Mouse (Mus musculus): ENCODE results near the gene Gm10770.
"Not testable (repeated sequence)": the region's sequence is repeated elsewhere in the genome, so short reads cannot be mapped to it uniquely, and the experiment has no call there.

GRCm38 (mm10) chr2:150218363-150218725 is 38.9 kb upstream of the Gm10770 start:
- not testable (repeated sequence) for TF ChIP-seq EP300, CTCF (IDR thresholded peaks at IDR 0.05; ENCODE audit: low read depth)

Measured in heart, postnatal 0 days (tissue).